9 mouse cellular contexts compared by ENCODE assay signal in genomic region chr2:165281779-165282311, GRCm38 (mm10). TPM values are rescaled to one million over a fixed set of nuclear protein-coding genes. Genes with fewer than 3 reads are reported as not detected.
DNase-seq lines count a peak whose midpoint lies in the region; ATAC-seq lines count a peak whose summit lies in the region.
"Had no signal": no experiment of that assay in that cellular context is flagged by ENCODE, and none has a peak within 500 bp of the region (broad histone marks: within the 10 kb centered on the region; RNA-seq: fewer than 3 reads in every experiment).

No protein-coding gene starts in this region.

- no peak overlapping the region for H3K4me3 ChIP-seq in heart, embryonic 10.5 days

- no peak for ATAC-seq in inflammation-experienced regulatory T-cells, adult 6 months

- peaks cover 20% of the 10 kb centered on the region for H3K4me1 ChIP-seq in heart, embryonic 10.5 days

- H3K27ac ChIP-seq in heart, embryonic 10.5 days: no peak overlapping the region
- H3K27ac ChIP-seq: hindbrain, embryonic 14.5 days had no signal

- H3K36me3 ChIP-seq in heart, embryonic 10.5 days: peaks cover 50% of the 10 kb centered on the region

- DNase-seq in heart, adult 11 months: peak; percentile 96
- no peak for DNase-seq in heart, embryonic 10.5 days (ENCODE audit: low spot score)
- DNase-seq in MN1 (ENCODE audit: low spot score): peak; percentile 85
- DNase-seq in cerebellum, postnatal 25 days: peak; percentile 70 to 74
- peak; percentile 72 for DNase-seq in lung, postnatal 10 days
- DNase-seq in ovary, postnatal 36 days (ENCODE audit: low spot score): no peak
- DNase-seq in ovary, postnatal 10 days (ENCODE audit: low spot score): no peak

- 73% methylated on average over 3 of the region's 6 CpGs for WGBS in heart, embryonic 10.5 days

- H3K27me3 ChIP-seq in heart, embryonic 10.5 days (ENCODE audit: insufficient read depth, poor library complexity, severe bottlenecking): no peaks in the 10 kb centered on the region

- no peaks in the 10 kb centered on the region for H3K9me3 ChIP-seq in heart, embryonic 10.5 days

RNA-seq across cellular contexts. Expression of gene Slc35c2, which starts 5.8 kb away (rescaled TPM):
- polyA plus RNA-seq in heart, embryonic 10.5 days (2016; fragmentation: Nextera tagmentation; extraction: Ambion mirVana): 57.3 and 61.9 TPM in 2 replicates
- 10 to 100 TPM; 36.4 to 44.9 (median 44.1) TPM for polyA plus RNA-seq in inflammation-experienced regulatory T-cells, adult 6 months (2017; shearing (Covaris generic))

RNA-seq across cellular contexts. Expression of gene Elmo2, which starts 44.4 kb away (rescaled TPM):
- polyA plus RNA-seq in heart, embryonic 10.5 days (2016; fragmentation: Nextera tagmentation; extraction: Ambion mirVana): 56.5 and 61.3 TPM in 2 replicates
- polyA plus RNA-seq in inflammation-experienced regulatory T-cells, adult 6 months (2017; shearing (Covaris generic)): 10 to 100 TPM; 36.8 to 43.5 (median 42.5) TPM

RNA-seq across cellular contexts. Expression of gene Cdh22, which starts 47.2 kb away (rescaled TPM):
- 0.04 and 0.12 TPM in 2 replicates for polyA plus RNA-seq in heart, embryonic 10.5 days (2016; fragmentation: Nextera tagmentation; extraction: Ambion mirVana)
- not detected for polyA plus RNA-seq in inflammation-experienced regulatory T-cells, adult 6 months (2017; shearing (Covaris generic))

Comparison
In these comparisons a context has a peak if more than half of its experiments do, and no peak if none do; other contexts are left out.
1. DNase-seq: peak in heart, adult 11 months (single experiment), MN1 (single experiment), cerebellum, postnatal 25 days (2 of 2) and lung, postnatal 10 days (single experiment); none in heart, embryonic 10.5 days (single experiment), ovary, postnatal 36 days (single experiment) and ovary, postnatal 10 days (single experiment).